In the genomic region with DNA sequence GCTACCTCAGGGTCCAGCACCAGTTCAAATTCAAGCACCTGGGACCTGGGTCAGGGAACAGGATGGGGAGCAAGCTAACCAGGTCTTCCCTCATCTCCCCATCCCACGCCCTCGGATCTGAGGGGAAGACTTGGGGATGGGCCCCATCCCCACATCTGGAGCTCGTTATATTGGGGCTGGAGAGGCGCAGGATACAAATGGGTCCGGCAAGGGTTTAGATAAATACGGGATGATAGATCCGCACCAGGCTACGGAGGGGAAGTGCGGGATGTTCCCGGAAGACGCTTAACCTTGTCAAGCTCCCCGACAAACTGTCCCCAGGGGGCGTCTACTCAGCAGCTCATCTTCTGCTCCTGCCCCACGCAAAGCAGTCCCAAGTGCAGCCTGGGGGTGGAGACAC, we compare ENCODE assay signal across 14 mouse cellular contexts. TPM values are rescaled to one million over a fixed set of nuclear protein-coding genes. Genes with fewer than 3 reads are reported as not detected.
DNase-seq lines count a peak whose midpoint lies in the region; ATAC-seq and TF ChIP-seq lines count a peak whose summit lies in the region.
"Had no signal": no experiment of that assay in that cellular context is flagged by ENCODE, and none has a peak within 500 bp of the region (broad histone marks: within the 10 kb centered on the region; RNA-seq: fewer than 3 reads in every experiment).

No protein-coding gene starts in this region.

- H3K9ac ChIP-seq in hindbrain, embryonic 14.5 days: no peak overlapping the region
- no peak overlapping the region for H3K9ac ChIP-seq in midbrain, embryonic 13.5 days (replicated peaks)
- H3K9ac ChIP-seq in midbrain, embryonic 11.5 days (ENCODE audit: low read length): no peak overlapping the region
- H3K9ac ChIP-seq in intestine, postnatal 0 days (ENCODE audit: low read depth, low read length): no peak overlapping the region
- no peak overlapping the region for H3K9ac ChIP-seq in neural tube, embryonic 15.5 days (replicated peaks)
- H3K9ac ChIP-seq: heart, embryonic 15.5 days; liver, embryonic 14.5 days had no signal

- ATAC-seq in hindbrain, embryonic 14.5 days (ENCODE audit: low FRiP score): no peak
- ATAC-seq in midbrain, embryonic 13.5 days: no peak
- no peak for ATAC-seq in midbrain, embryonic 11.5 days (ENCODE audit: low FRiP score)
- no peak for ATAC-seq in intestine, postnatal 0 days
- no peak for ATAC-seq in neural tube, embryonic 15.5 days (ENCODE audit: low FRiP score)
- ATAC-seq: forebrain, embryonic 16.5 days had no signal

- H3K27me3 ChIP-seq in hindbrain, embryonic 10.5 days (ENCODE audit: insufficient read depth, poor library complexity, severe bottlenecking): no peaks in the 10 kb centered on the region
- no peaks in the 10 kb centered on the region for H3K27me3 ChIP-seq in hindbrain, embryonic 14.5 days (ENCODE audit: control insufficient read depth, insufficient read depth, low read length)
- H3K27me3 ChIP-seq in midbrain, embryonic 13.5 days: no peaks in the 10 kb centered on the region
- H3K27me3 ChIP-seq in midbrain, embryonic 11.5 days (ENCODE audit: control insufficient read depth, insufficient read depth, low read length): no peaks in the 10 kb centered on the region
- H3K27me3 ChIP-seq in intestine, postnatal 0 days (replicated peaks; ENCODE audit: control insufficient read depth, insufficient read depth, low read length): no peaks in the 10 kb centered on the region
- H3K27me3 ChIP-seq in neural tube, embryonic 15.5 days (replicated peaks): no peaks in the 10 kb centered on the region

- 47% methylated on average over 14 of the region's 14 CpGs for WGBS in hindbrain, embryonic 10.5 days
- WGBS in hindbrain, embryonic 14.5 days: 38% methylated on average over 14 of the region's 14 CpGs
- WGBS in midbrain, embryonic 13.5 days: 56% methylated on average over 14 of the region's 14 CpGs
- WGBS in midbrain, embryonic 11.5 days: 61% methylated on average over 14 of the region's 14 CpGs
- 50% methylated on average over 14 of the region's 14 CpGs for WGBS in intestine, postnatal 0 days
- 45% methylated on average over 14 of the region's 14 CpGs for WGBS in neural tube, embryonic 15.5 days

- no peak for DNase-seq in hindbrain, embryonic 10.5 days (ENCODE audit: low spot score)
- no peak for DNase-seq in hindbrain, embryonic 14.5 days (ENCODE audit: low spot score)
- no peak for DNase-seq in midbrain, embryonic 11.5 days (ENCODE audit: low spot score, missing footprints)
- no peak for DNase-seq in lung, adult 18-20 months
- DNase-seq in thymus, postnatal 14 days: no peak
- DNase-seq: adrenal gland, adult 2 months; cerebellum, adult 11 months; heart, adult 11 months had no signal

- peak overlapping the region; percentile 46 for H3K27ac ChIP-seq in hindbrain, embryonic 10.5 days
- no peak overlapping the region for H3K27ac ChIP-seq in hindbrain, embryonic 14.5 days
- H3K27ac ChIP-seq in midbrain, embryonic 13.5 days: peak overlapping the region; percentile 39; the same call in 1 of the 2 replicates
- no peak overlapping the region for H3K27ac ChIP-seq in midbrain, embryonic 11.5 days (ENCODE audit: low read depth, low read length)
- no peak overlapping the region for H3K27ac ChIP-seq in intestine, postnatal 0 days (ENCODE audit: low read depth, low read length)
- H3K27ac ChIP-seq in neural tube, embryonic 15.5 days (replicated peaks): 0 out of 2 replicates have a peak overlapping the region, but pooled peaks have one; percentile 7
- H3K27ac ChIP-seq: heart, embryonic 15.5 days; liver, embryonic 14.5 days had no signal

- no peak overlapping the region for H3K4me3 ChIP-seq in hindbrain, embryonic 10.5 days
- no peak overlapping the region for H3K4me3 ChIP-seq in hindbrain, embryonic 14.5 days (replicated peaks; ENCODE audit: low read length)
- H3K4me3 ChIP-seq in midbrain, embryonic 13.5 days (replicated peaks): no peak overlapping the region
- H3K4me3 ChIP-seq in midbrain, embryonic 11.5 days (ENCODE audit: low read depth, low read length): no peak overlapping the region
- no peak overlapping the region for H3K4me3 ChIP-seq in intestine, postnatal 0 days (ENCODE audit: low read depth, low read length)
- no peak overlapping the region for H3K4me3 ChIP-seq in neural tube, embryonic 15.5 days (replicated peaks)
- H3K4me3 ChIP-seq: heart, embryonic 15.5 days had no signal

- peak; percentile 18; the same call in 1 of the 2 replicates for TF ChIP-seq CTCF in intestine, postnatal 0 days (IDR thresholded peaks at IDR 0.05; ENCODE audit: low read depth)

- no peaks in the 10 kb centered on the region for H3K9me3 ChIP-seq in hindbrain, embryonic 10.5 days
- H3K9me3 ChIP-seq in hindbrain, embryonic 14.5 days (ENCODE audit: control insufficient read depth, low read length): no peaks in the 10 kb centered on the region
- H3K9me3 ChIP-seq in midbrain, embryonic 13.5 days: no peaks in the 10 kb centered on the region
- H3K9me3 ChIP-seq in midbrain, embryonic 11.5 days (ENCODE audit: control insufficient read depth, low read length): no peaks in the 10 kb centered on the region
- no peaks in the 10 kb centered on the region for H3K9me3 ChIP-seq in intestine, postnatal 0 days (ENCODE audit: control insufficient read depth)
- no peaks in the 10 kb centered on the region for H3K9me3 ChIP-seq in neural tube, embryonic 15.5 days (replicated peaks)
- H3K9me3 ChIP-seq: heart, embryonic 15.5 days had no signal

- H3K4me2 ChIP-seq in hindbrain, embryonic 14.5 days (replicated peaks): no peak overlapping the region
- H3K4me2 ChIP-seq in midbrain, embryonic 13.5 days (replicated peaks): no peak overlapping the region
- H3K4me2 ChIP-seq in midbrain, embryonic 11.5 days: no peak overlapping the region
- H3K4me2 ChIP-seq in intestine, postnatal 0 days (replicated peaks; ENCODE audit: low read depth): no peak overlapping the region
- no peak overlapping the region for H3K4me2 ChIP-seq in neural tube, embryonic 15.5 days
- H3K4me2 ChIP-seq: heart, embryonic 15.5 days had no signal

- H3K36me3 ChIP-seq in hindbrain, embryonic 10.5 days: peaks cover 9% of the 10 kb centered on the region
- H3K36me3 ChIP-seq in hindbrain, embryonic 14.5 days (replicated peaks; ENCODE audit: control insufficient read depth, insufficient read depth): no peaks in the 10 kb centered on the region
- H3K36me3 ChIP-seq in midbrain, embryonic 13.5 days: no peaks in the 10 kb centered on the region
- H3K36me3 ChIP-seq in midbrain, embryonic 11.5 days (ENCODE audit: control insufficient read depth, insufficient read depth, low read length): 0 out of 2 replicates have a peak, but pooled peaks cover 2% of the 10 kb centered on the region
- H3K36me3 ChIP-seq in intestine, postnatal 0 days (ENCODE audit: control insufficient read depth, insufficient read depth): no peaks in the 10 kb centered on the region
- H3K36me3 ChIP-seq in neural tube, embryonic 15.5 days: no peaks in the 10 kb centered on the region
- H3K36me3 ChIP-seq: heart, embryonic 15.5 days had no signal

- peaks cover 77% of the 10 kb centered on the region for H3K4me1 ChIP-seq in hindbrain, embryonic 10.5 days (replicated peaks)
- H3K4me1 ChIP-seq in hindbrain, embryonic 14.5 days (replicated peaks; ENCODE audit: control insufficient read depth, insufficient read depth, low read length): peaks cover 26% of the 10 kb centered on the region
- peaks cover 80% of the 10 kb centered on the region for H3K4me1 ChIP-seq in midbrain, embryonic 13.5 days (replicated peaks)
- H3K4me1 ChIP-seq in midbrain, embryonic 11.5 days (ENCODE audit: control insufficient read depth, insufficient read depth, low read length): peaks cover 30% of the 10 kb centered on the region
- 0 out of 2 replicates have a peak, but pooled peaks cover 8% of the 10 kb centered on the region for H3K4me1 ChIP-seq in intestine, postnatal 0 days (replicated peaks; ENCODE audit: control insufficient read depth, insufficient read depth, low read length)
- peaks cover 48% of the 10 kb centered on the region for H3K4me1 ChIP-seq in neural tube, embryonic 15.5 days

RNA-seq across cellular contexts. Expression of gene Ephb2, which starts 35.4 kb away (rescaled TPM):
- polyA plus RNA-seq in hindbrain, embryonic 10.5 days (2016; fragmentation: Nextera tagmentation; extraction: Ambion mirVana): 13.4 and 21.5 TPM in 2 replicates
- 26.6 and 28.1 TPM in 2 replicates for polyA plus RNA-seq in hindbrain, embryonic 14.5 days (2014; fragmentation: Nextera tagmentation; extraction: Ambion mirVana)
- polyA plus RNA-seq in midbrain, embryonic 13.5 days (2015; fragmentation: Nextera tagmentation; extraction: Ambion mirVana): 20.3 and 25.0 TPM in 2 replicates
- 28.8 and 33.7 TPM in 2 replicates for polyA plus RNA-seq in midbrain, embryonic 11.5 days (2014; fragmentation: Nextera tagmentation; extraction: Ambion mirVana)
- polyA plus RNA-seq in intestine, postnatal 0 days (2015; fragmentation: Nextera tagmentation; extraction: Ambion mirVana): 5.7 TPM in 2 replicates
- polyA plus RNA-seq in neural tube, embryonic 15.5 days (2015; fragmentation: Nextera tagmentation; extraction: Ambion mirVana): 13.7 and 21.3 TPM in 2 replicates

Comparison
In these comparisons a context has a peak if more than half of its experiments do, and no peak if none do; other contexts are left out.
1. H3K27ac ChIP-seq: peak in hindbrain, embryonic 10.5 days (single experiment), midbrain, embryonic 13.5 days (single experiment) and neural tube, embryonic 15.5 days (single experiment); none in hindbrain, embryonic 14.5 days (single experiment), midbrain, embryonic 11.5 days (single experiment) and intestine, postnatal 0 days (single experiment).